Mouse (Mus musculus): Measurements from ENCODE around the gene Ankrd28. TPM values are rescaled to one million over a fixed set of nuclear protein-coding genes. Genes with fewer than 3 reads are reported as not detected.

Ankrd28 gene
- total RNA-seq, 2 experiments from 2014 or later: 26.9 to 28.7 TPM

- no peak for DNase-seq
- intact Hi-C loops (cut with DNase I): loop anchor here (2.0 to 5.0 kb wide), 2 partner anchors 286 to 420 kb away; no protein-coding TSS in a partner anchor
Observed at GRCm38 (mm10) chr14:31656386-31656785, 174.1 kb downstream of the Ankrd28 start.

GRCm38 (mm10) chr14:31655406-31655805 lies 175.0 kb downstream of the Ankrd28 start:
- intact Hi-C loops (cut with DNase I): loop anchor here (5.0 kb wide), 1 partner anchor 287 kb away; no protein-coding TSS in a partner anchor
- DNase-seq: no peak

- intact Hi-C loops (cut with DNase I): loop anchor here (5.0 kb wide), 1 partner anchor 287 kb away; no protein-coding TSS in a partner anchor
Observed at GRCm38 (mm10) chr14:31654816-31655215, 175.6 kb downstream of the Ankrd28 start.

GRCm38 (mm10) chr14:31653101-31653875 lies 177.2 kb downstream of the Ankrd28 start:
- intact Hi-C loops (cut with DNase I): no loop called here

More at GRCm38 (mm10) chr14:31654816-31655215, 175.6 kb downstream of the Ankrd28 start:
- DNase-seq: no peak

GRCm38 (mm10) chr14:31652624-31653023 lies 177.8 kb downstream of the Ankrd28 start:
- intact Hi-C loops (cut with DNase I): no loop called here
- no peak for DNase-seq

More at GRCm38 (mm10) chr14:31653101-31653875, 177.2 kb downstream of the Ankrd28 start:
- DNase-seq: no peak

- intact Hi-C loops (cut with DNase I): no loop called here
- DNase-seq: no peak
Observed at GRCm38 (mm10) chr14:31652106-31652505, 178.3 kb downstream of the Ankrd28 start.

- no peak for DNase-seq
- intact Hi-C loops (cut with DNase I): no loop called here
Observed at GRCm38 (mm10) chr14:31651206-31651605, 179.2 kb downstream of the Ankrd28 start.

- DNase-seq: no peak
- intact Hi-C loops (cut with DNase I): no loop called here
Observed at GRCm38 (mm10) chr14:31650347-31650746, 180.1 kb downstream of the Ankrd28 start.

Other genes with a start within 250 kb of the Ankrd28 start
- 1 to 10 TPM; 7.1 to 9.5 TPM for gene Colq, start 239.3 kb downstream of the Ankrd28 start, total RNA-seq (2021)
- 1 to 10 TPM in 1 of 2 experiments, under 1 TPM in 1; 0.85 to 1.2 TPM for gene Gm49387, start 189.8 kb downstream of the Ankrd28 start, total RNA-seq (2021)
- gene Btd, start 189.6 kb downstream of the Ankrd28 start, total RNA-seq (2021): 10 to 100 TPM; 11.0 to 13.8 TPM
- 10 to 100 TPM in 1 of 2 experiments, 1 to 10 TPM in 1; 8.8 to 13.1 TPM for gene Hacl1, start 189.4 kb downstream of the Ankrd28 start, total RNA-seq (2021)
- 10 to 100 TPM; 12.8 to 17.8 TPM for gene Galnt15, start 198.3 kb upstream of the Ankrd28 start, total RNA-seq (2021)